Mouse (Mus musculus): ENCODE data around the gene Fam117a.
"Not testable (repeated sequence)": the region's sequence is repeated elsewhere in the genome, so short reads cannot be mapped to it uniquely, and the experiment has no call there.

The Fam117a gene

GRCm38 (mm10) chr11:95392708-95393499 lies 56.1 kb downstream of the Fam117a start:
- DNase-seq (ENCODE audit: low spot score), result no peak

- DNase-seq (ENCODE audit: low spot score), result no peak
Measured at GRCm38 (mm10) chr11:95393500-95393816, 56.6 kb downstream of the Fam117a start.

- no peak for DNase-seq (ENCODE audit: low spot score)
Measured at GRCm38 (mm10) chr11:95394112-95394511, 57.3 kb downstream of the Fam117a start.

GRCm38 (mm10) chr11:95396548-95396947 lies 59.7 kb downstream of the Fam117a start:
- DNase-seq (ENCODE audit: low spot score), result no peak

GRCm38 (mm10) chr11:95397843-95398835 lies 61.3 kb downstream of the Fam117a start:
- peak; percentile 76 for DNase-seq (ENCODE audit: low spot score)

GRCm38 (mm10) chr11:95399520-95400020 lies 62.8 kb downstream of the Fam117a start:
- no peak for DNase-seq (ENCODE audit: low spot score)

GRCm38 (mm10) chr11:95401568-95401967 lies 64.8 kb downstream of the Fam117a start:
- DNase-seq (ENCODE audit: low spot score), result no peak

GRCm38 (mm10) chr11:95402196-95402595 lies 65.4 kb downstream of the Fam117a start:
- no peak for DNase-seq (ENCODE audit: low spot score)

GRCm38 (mm10) chr11:95402658-95403101 lies 65.9 kb downstream of the Fam117a start:
- DNase-seq (ENCODE audit: low spot score), result no peak

GRCm38 (mm10) chr11:95403382-95404340 lies 66.8 kb downstream of the Fam117a start:
- no peak for DNase-seq (ENCODE audit: low spot score)

- DNase-seq (ENCODE audit: low spot score), result no peak
Measured at GRCm38 (mm10) chr11:95405771-95406170, 69.0 kb downstream of the Fam117a start.

- not testable (repeated sequence) for DNase-seq (ENCODE audit: low spot score)
Measured at GRCm38 (mm10) chr11:95406398-95406797, 69.6 kb downstream of the Fam117a start.

- no peak for DNase-seq (ENCODE audit: low spot score)
Measured at GRCm38 (mm10) chr11:95409450-95410112, 72.8 kb downstream of the Fam117a start.

GRCm38 (mm10) chr11:95411453-95412013 lies 74.7 kb downstream of the Fam117a start:
- no peak for DNase-seq (ENCODE audit: low spot score)

- DNase-seq (ENCODE audit: low spot score), result no peak
Measured at GRCm38 (mm10) chr11:95412615-95413014, 75.8 kb downstream of the Fam117a start.

- DNase-seq (ENCODE audit: low spot score), result peak; percentile 94
Measured at GRCm38 (mm10) chr11:95413641-95414535, 77.1 kb downstream of the Fam117a start, which contains the start of gene Spop. Spop (plus strand) TSS chr11:95414080.

GRCm38 (mm10) chr11:95414536-95415161 lies 77.8 kb downstream of the Fam117a start:
- DNase-seq (ENCODE audit: low spot score), result peak; percentile 97

GRCm38 (mm10) chr11:95415931-95416330 lies 79.1 kb downstream of the Fam117a start:
- no peak for DNase-seq (ENCODE audit: low spot score)

- no peak for DNase-seq (ENCODE audit: low spot score)
Measured at GRCm38 (mm10) chr11:95417341-95417740, 80.5 kb downstream of the Fam117a start.

Measured in urinary bladder, postnatal 14 days (tissue).